Mouse (Mus musculus) C2C12 (cell line): Measurements from ENCODE around the gene Doc2b. TPM values are rescaled to one million over a fixed set of nuclear protein-coding genes. Genes with fewer than 3 reads are reported as not detected.

Experiments
- H3K27me3 ChIP-seq: one replicate; pipeline ENCODE4 v1.6.1; 2011; ENCODE audit not compliant: control insufficient read depth, insufficient read depth, insufficient read length
- H3K36me3 ChIP-seq: one replicate; pipeline ENCODE4 v1.6.1; 2011; ENCODE audit not compliant: control insufficient read depth, insufficient read depth
- H3K4me3 ChIP-seq: one replicate; pipeline ENCODE4 v1.5.1; 2011; ENCODE audit warnings: mild to moderate bottlenecking, control low read depth; ENCODE audit not compliant: poor library complexity, insufficient read depth, severe bottlenecking
- H3K79me2 ChIP-seq: one replicate; pipeline ENCODE4 v1.6.1; 2011; ENCODE audit not compliant: control insufficient read depth, insufficient read depth
- H3K79me3 ChIP-seq: one replicate; pipeline ENCODE4 v1.6.1; 2011; ENCODE audit warnings: low read depth, control low read depth
- H3ac ChIP-seq: one replicate; pipeline ENCODE3; 2011; ENCODE audit warnings: low read depth; ENCODE audit not compliant: control insufficient read depth, insufficient read length
- CEBPB ChIP-seq: IDR thresholded peaks from one replicate; pipeline ENCODE4 v1.6.1; 2011; ENCODE audit warnings: low read depth, mild to moderate bottlenecking, control low read depth, moderate library complexity
- CTCF ChIP-seq: IDR thresholded peaks from one replicate; pipeline ENCODE4 v1.5.1; 2011; ENCODE audit not compliant: control insufficient read depth, insufficient read depth, insufficient read length
- FOSL1 ChIP-seq: IDR thresholded peaks from one replicate; pipeline ENCODE4 v1.8.0; 2011; ENCODE audit warnings: mild to moderate bottlenecking, low read length; ENCODE audit not compliant: poor library complexity, insufficient read depth, severe bottlenecking
- MAX ChIP-seq: IDR thresholded peaks from one replicate; pipeline ENCODE4 v1.6.1; 2011; ENCODE audit warnings: mild to moderate bottlenecking, control low read depth
- MYOD1 ChIP-seq: IDR thresholded peaks from one replicate; pipeline ENCODE4 v1.6.1; 2011; ENCODE audit warnings: low read depth; ENCODE audit not compliant: control insufficient read depth, insufficient read length
- MYOG ChIP-seq: IDR thresholded peaks from one replicate; pipeline ENCODE4 v1.6.1; 2011; ENCODE audit not compliant: control insufficient read depth, insufficient read length; ENCODE audit errors: extremely low read depth
- USF1 ChIP-seq: IDR thresholded peaks from one replicate; pipeline ENCODE4 v1.6.1; 2011; ENCODE audit warnings: low read depth, mild to moderate bottlenecking, control low read depth, moderate library complexity
- long read RNA-seq, 2 experiments: library from polyadenylated mRNA; unstranded; transcript quantifications; one replicate each; pipeline ENCODE4 v2.0.0; 2019 to 2020
- polyA plus RNA-seq: library from polyadenylated mRNA; unstranded; fragments of >200 nt; fragmentation: generic; extraction: Trizol; gene quantifications from one replicate; pipeline ENCODE4 v1.2.1, GENCODE M21; 2012; ENCODE audit warnings: missing spikeins

Doc2b gene
- polyA plus RNA-seq, result 0.04 TPM
- long read RNA-seq, experiment 1, result 0 reads
- long read RNA-seq, experiment 2, result 0 reads

GRCm38 (mm10) chr11:75796029-75796445 lies at the start of gene Doc2b:
Gene Doc2b, minus strand, starts transcription at chr11:75796049.
- no peak within 1 kb of the TSS for H3K4me3 ChIP-seq
- peaks cover 43% of the 10 kb centered on the region for H3K27me3 ChIP-seq
- no peaks in the 10 kb centered on the region for H3K36me3 ChIP-seq

GRCm38 (mm10) chr11:75842904-75843619 lies 47.2 kb upstream of the Doc2b start:
- H3K79me3 ChIP-seq, result no peaks in the 10 kb centered on the region
- H3K4me3 ChIP-seq, result no peak overlapping the region
- TF ChIP-seq USF1 (no peak), CTCF (no peak), MYOD1 (no peak), FOSL1 (no peak), MAX (no peak)
- H3K27me3 ChIP-seq, result peaks cover 44% of the 10 kb centered on the region
- H3K79me2 ChIP-seq, result no peaks in the 10 kb centered on the region
- no peaks in the 10 kb centered on the region for H3K36me3 ChIP-seq
- H3ac ChIP-seq, result no peak overlapping the region

More at GRCm38 (mm10) chr11:75796029-75796445, at the start of gene Doc2b:
- TF ChIP-seq CEBPB, result no peak
- no peak for TF ChIP-seq USF1
- TF ChIP-seq MAX, result no peak
- no peak for TF ChIP-seq MYOG
- no peak for TF ChIP-seq CTCF
- TF ChIP-seq FOSL1, result no peak
- TF ChIP-seq MYOD1, result no peak
- H3K79me2 ChIP-seq, result no peaks in the 10 kb centered on the region
- no peak within 1 kb of the TSS for H3ac ChIP-seq
- no peaks in the 10 kb centered on the region for H3K79me3 ChIP-seq

DNA sequence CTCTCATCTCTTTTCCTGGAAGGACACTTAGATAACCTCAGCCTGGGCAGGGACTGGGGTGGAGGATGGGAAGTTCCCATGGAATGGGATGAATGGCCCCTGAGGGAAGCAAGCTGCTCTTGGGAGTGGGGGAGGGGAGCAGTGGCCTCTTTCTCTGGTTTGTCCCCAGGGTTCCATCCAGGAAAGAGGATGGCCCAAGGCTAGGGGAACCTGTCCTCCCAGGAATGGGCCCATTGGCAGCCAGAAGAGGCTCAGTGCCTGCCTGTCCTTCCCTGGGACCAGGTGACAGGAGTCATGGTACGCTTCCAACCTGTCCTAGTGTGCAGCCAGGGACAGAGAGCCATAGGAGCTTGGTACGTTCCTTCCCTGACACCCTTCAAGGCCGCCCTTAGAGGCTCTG lies 45.7 kb upstream of the Doc2b start:
- Histone ChIP-seq H3K4me3 (no peak overlapping the region), H3K36me3 (no peaks in the 10 kb centered on the region), H3K27me3 (peaks cover 48% of the 10 kb centered on the region), H3K79me3 (no peaks in the 10 kb centered on the region), H3ac (no peak overlapping the region), H3K79me2 (no peaks in the 10 kb centered on the region)
- TF ChIP-seq MYOD1 (no peak), MYOG (no peak), FOSL1 (no peak), CTCF (no peak), MAX (no peak), USF1 (no peak)

DNA sequence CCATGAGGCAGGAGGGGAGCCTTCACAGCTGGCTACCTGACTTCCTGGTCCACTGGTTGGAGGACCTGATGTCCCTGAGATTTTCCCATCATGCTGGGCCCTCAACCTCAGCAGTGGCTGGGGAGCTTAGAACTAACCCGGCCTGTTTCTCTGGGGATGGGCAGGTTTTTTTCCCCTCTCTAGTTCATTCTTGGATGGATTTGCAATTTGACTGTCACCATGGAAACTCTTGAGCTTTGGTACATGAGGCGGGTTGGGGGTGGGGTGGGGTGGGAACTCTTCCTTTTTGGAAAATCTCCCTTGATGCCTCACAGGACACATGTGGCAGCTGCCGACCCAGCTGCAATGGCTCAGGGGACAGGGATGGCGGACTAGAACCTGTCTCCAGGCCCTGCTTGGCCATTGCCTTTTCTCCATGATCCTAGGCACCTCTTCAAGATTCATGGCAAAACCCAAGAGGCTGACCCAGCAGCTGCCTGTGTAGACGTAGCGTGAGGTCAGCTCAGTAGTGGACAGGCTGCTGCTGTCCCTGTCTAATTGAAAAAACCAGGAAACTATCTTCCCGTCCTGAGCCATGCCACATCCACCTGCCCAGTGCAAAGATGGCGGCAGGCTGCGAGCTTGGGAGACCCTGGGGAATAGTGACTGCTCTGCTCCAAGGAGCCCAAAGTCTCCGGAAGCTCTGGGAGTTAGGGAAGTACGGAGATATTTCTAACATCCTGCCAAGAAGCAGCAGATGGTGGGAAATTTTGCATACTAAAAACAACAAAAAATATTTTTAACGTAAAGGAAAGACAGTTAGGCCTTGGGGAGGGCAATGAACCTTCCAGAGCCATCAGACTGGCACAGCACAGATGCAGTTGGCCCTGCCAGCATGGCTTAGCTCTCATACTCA lies 43.9 kb upstream of the Doc2b start:
- H3K36me3 ChIP-seq, result no peaks in the 10 kb centered on the region
- H3K79me3 ChIP-seq, result no peaks in the 10 kb centered on the region
- H3ac ChIP-seq, result no peak overlapping the region
- H3K4me3 ChIP-seq, result no peak overlapping the region
- H3K79me2 ChIP-seq, result no peaks in the 10 kb centered on the region
- TF ChIP-seq CEBPB (no peak), MYOD1 (no peak), CTCF (no peak), MYOG (no peak), FOSL1 (no peak), MAX (no peak), USF1 (no peak)
- peaks cover 45% of the 10 kb centered on the region for H3K27me3 ChIP-seq

DNA sequence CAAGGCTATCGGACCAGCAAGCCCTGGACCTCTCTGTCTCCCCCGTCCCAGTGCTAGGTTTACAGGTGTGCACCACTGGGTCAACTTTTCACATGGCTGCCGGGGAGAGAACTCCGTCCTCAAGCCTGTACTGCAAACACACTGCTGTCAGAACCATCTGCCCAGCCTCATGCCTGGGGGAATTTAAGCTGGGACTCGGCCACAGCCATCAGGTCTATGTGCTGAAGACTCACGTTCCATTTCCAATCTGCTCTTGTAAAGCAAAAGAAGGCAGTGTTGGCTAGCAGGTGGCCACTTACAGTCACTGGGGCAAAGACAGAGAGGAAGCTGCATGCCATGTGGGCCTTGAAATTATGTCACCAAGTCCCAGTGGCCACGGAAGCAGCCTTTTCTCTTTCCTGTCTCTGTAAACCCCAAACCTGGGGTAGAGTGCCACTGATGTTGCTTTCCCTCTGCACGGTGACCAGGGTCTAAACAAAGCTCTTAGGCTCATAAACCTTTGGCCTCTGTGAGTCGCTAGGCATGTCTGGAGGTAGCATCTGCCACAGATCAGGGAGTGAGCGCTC lies 43.1 kb upstream of the Doc2b start:
- Histone ChIP-seq H3K79me2 (no peaks in the 10 kb centered on the region), H3K4me3 (no peak overlapping the region)

More for the DNA sequence above, 43.1 kb upstream of the Doc2b start:
- H3K27me3 ChIP-seq, result peaks cover 44% of the 10 kb centered on the region
- H3ac ChIP-seq, result no peak overlapping the region
- H3K36me3 ChIP-seq, result no peaks in the 10 kb centered on the region
- TF ChIP-seq FOSL1 (no peak), MYOG (no peak), MYOD1 (no peak), CTCF (no peak), USF1 (no peak), MAX (no peak), CEBPB (no peak)
- H3K79me3 ChIP-seq, result no peaks in the 10 kb centered on the region
